Mouse (Mus musculus) heart, adult 2 months (tissue): ENCODE measurements around the gene Pcnx. TPM values are rescaled to one million over a fixed set of nuclear protein-coding genes. Genes with fewer than 3 reads are reported as not detected.

Experiments used
- DNase-seq, 2 experiments: peaks; one replicate each; pipeline ENCODE4 v3.0.0; 2021
- H3K27ac ChIP-seq: fragments of 200-600 bp; 2 replicates; pipeline ENCODE4 v1.8.1; 2022
- H3K27me3 ChIP-seq: fragments of 200-500 bp; 2 replicates; pipeline ENCODE4 v1.6.1; 2012; ENCODE audit warnings: mild to moderate bottlenecking, low read length, inconsistent platforms, mixed read lengths; ENCODE audit not compliant: control insufficient read depth, insufficient read depth
- H3K36me3 ChIP-seq: fragments of 200-500 bp; 2 replicates; pipeline ENCODE4 v1.6.1; 2012; ENCODE audit warnings: low read length, inconsistent platforms; ENCODE audit not compliant: control insufficient read depth, insufficient read depth
- H3K4me1 ChIP-seq: fragments of 200-500 bp; 2 replicates; pipeline ENCODE4 v1.6.1; 2011; ENCODE audit warnings: low read length; ENCODE audit not compliant: control insufficient read depth, insufficient read depth
- H3K4me3 ChIP-seq: fragments of 200-600 bp; 2 replicates; pipeline ENCODE4 v1.8.1; 2022
- H3K79me2 ChIP-seq: fragments of 200-500 bp; replicated peaks from 2 replicates; pipeline ENCODE4 v1.6.1; 2012; ENCODE audit warnings: mild to moderate bottlenecking, inconsistent platforms, low read length, moderate library complexity, mixed read lengths; ENCODE audit not compliant: control insufficient read depth, insufficient read depth
- H3K9ac ChIP-seq: fragments of 200-500 bp; 2 replicates; pipeline ENCODE4 v1.6.1; 2012; ENCODE audit warnings: low read depth, mild to moderate bottlenecking, control low read depth, inconsistent platforms, low read length, mixed read lengths
- CTCF ChIP-seq: fragments of 200-600 bp; IDR thresholded peaks from 2 replicates; pipeline ENCODE4 v1.8.1; 2022; ENCODE audit warnings: antibody characterized with exemption, mild to moderate bottlenecking, moderate library complexity
- EP300 ChIP-seq: fragments of 200-500 bp; IDR thresholded peaks from 2 replicates; pipeline ENCODE4 v1.6.1; 2011; ENCODE audit warnings: low read depth, low read length, control low read depth; ENCODE audit not compliant: insufficient read depth
- POLR2A ChIP-seq: fragments of 200-500 bp; IDR thresholded peaks from 2 replicates; pipeline ENCODE4 v1.6.1; 2011; ENCODE audit warnings: mild to moderate bottlenecking, low read depth, low read length, control low read depth; ENCODE audit not compliant: insufficient read depth
- WGBS: fragments of 180-500 bp; shearing (Covaris S2); methylation state at CpG from one replicate; pipeline ENCODE4 v1.1.7; 2018; 5-methylcytosine and 5-hydroxymethylcytosine counted together
- intact Hi-C: fragments of 180-260 bp; cut with DNase I; formaldehyde crosslinking; loops from one replicate; pipeline ENCODE4 v1.15.1; 2025
- polyA plus RNA-seq: library from polyadenylated mRNA; depleted of rRNA; stranded (reverse); fragments of >200 nt; gene quantifications from 2 replicates; pipeline ENCODE4 v1.2.3, GENCODE M21; 2012
- total RNA-seq, 2 experiments: library from RNA; stranded (reverse); gene quantifications; 2 replicates each; pipeline ENCODE4 v1.2.3; 2021

The Pcnx gene
- total and polyA plus RNA-seq, 3 experiments: 25.4 to 61.7 (median 58.3) TPM

DNA sequence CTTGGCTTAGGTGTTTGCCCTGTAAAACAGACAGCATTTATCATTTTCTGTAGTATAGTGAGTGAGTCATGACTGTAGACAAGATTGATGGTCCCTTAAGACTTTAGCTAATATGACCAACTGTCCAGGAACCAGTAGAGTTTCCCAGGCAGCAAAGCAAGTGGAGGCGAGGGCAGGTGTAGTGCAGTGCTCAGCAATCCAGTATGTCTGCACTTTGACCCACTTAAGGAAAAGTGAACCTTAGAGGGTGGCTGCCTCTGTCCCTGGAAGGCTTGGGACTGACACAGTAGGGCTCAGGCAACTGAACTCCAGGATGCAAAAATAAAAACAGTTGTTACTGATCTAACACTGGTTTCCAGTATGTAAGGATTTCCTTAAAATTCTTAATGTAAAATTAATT is 32.1 kb downstream of the Pcnx start:
- WGBS: 58% methylated on average over 1 of the region's 1 CpGs

DNA sequence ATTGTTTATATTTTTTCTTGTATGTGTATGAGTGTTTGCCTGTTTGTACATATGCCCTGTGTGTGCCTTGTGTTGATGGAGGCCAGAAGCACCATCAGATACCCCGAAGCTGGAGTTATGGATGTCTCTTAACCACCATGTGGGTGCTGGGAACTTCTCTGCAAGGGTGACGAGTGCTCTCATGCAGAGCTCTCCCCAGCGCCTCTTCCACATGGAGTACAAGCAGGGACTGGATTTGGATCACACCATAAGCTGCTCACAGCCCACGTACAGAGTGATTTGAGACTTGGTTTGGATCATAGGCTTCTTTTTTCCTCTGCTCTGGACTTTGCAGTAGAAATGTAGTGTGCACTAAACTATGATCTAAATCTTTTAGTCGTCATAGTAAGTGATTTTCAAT is 34.5 kb downstream of the Pcnx start:
- H3K4me3 ChIP-seq: no peak overlapping the region
- no peak overlapping the region for H3K9ac ChIP-seq
- H3K79me2 ChIP-seq: peaks cover 6% of the 10 kb centered on the region
- peaks cover 5% of the 10 kb centered on the region for H3K36me3 ChIP-seq
- no peak for DNase-seq
- TF ChIP-seq POLR2A: no peak
- TF ChIP-seq CTCF: no peak
- TF ChIP-seq EP300: no peak
- intact Hi-C loops: no loop called here
- WGBS: 82% methylated on average over 5 of the region's 5 CpGs
- no peak overlapping the region for H3K27ac ChIP-seq
- no peaks in the 10 kb centered on the region for H3K27me3 ChIP-seq
- H3K4me1 ChIP-seq: peaks cover 1% of the 10 kb centered on the region; the same call in 1 of the 2 replicates

More for the DNA sequence above, 32.1 kb downstream of the Pcnx start:
- TF ChIP-seq POLR2A: no peak
- TF ChIP-seq CTCF: no peak
- no peak for TF ChIP-seq EP300
- Histone ChIP-seq H3K79me2 (peaks cover 12% of the 10 kb centered on the region), H3K4me3 (no peak overlapping the region), H3K27me3 (no peaks in the 10 kb centered on the region), H3K9ac (no peak overlapping the region), H3K27ac (no peak overlapping the region), H3K36me3 (peaks cover 5% of the 10 kb centered on the region), H3K4me1 (peaks cover 8% of the 10 kb centered on the region)
- no peak for DNase-seq
- intact Hi-C loops: no loop called here

- intact Hi-C loops: no loop called here
Observed at GRCm38 (mm10) chr12:81895986-81896385, 36.2 kb downstream of the Pcnx start.

DNA sequence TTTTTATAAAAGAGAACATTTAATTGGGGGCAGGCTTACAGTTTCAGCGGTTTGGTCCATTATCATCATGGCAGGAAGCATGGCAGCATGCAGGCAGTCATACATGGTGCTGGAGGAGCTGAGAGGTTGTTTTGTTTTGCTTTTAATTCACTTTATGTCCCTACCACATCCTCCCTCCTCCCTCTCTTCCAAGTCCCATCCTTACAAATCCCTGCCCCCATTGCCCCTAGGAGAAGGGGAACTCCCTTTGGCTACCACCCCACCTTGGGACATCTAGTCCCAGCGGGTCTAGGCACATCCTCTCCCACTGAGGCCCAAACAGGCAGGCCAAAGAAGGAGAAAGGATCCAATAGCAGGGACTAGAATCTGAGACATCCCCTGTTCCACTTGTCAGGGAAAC is 44.6 kb downstream of the Pcnx start:
- H3K4me1 ChIP-seq: peaks cover 5% of the 10 kb centered on the region
- 84% methylated on average over 2 of the region's 2 CpGs for WGBS
- DNase-seq: no peak
- peaks cover 6% of the 10 kb centered on the region for H3K79me2 ChIP-seq
- no peaks in the 10 kb centered on the region; the same call in 1 of the 2 replicates for H3K36me3 ChIP-seq
- H3K4me3 ChIP-seq: no peak overlapping the region
- no peaks in the 10 kb centered on the region for H3K27me3 ChIP-seq
- intact Hi-C loops: no loop called here
- no peak overlapping the region for H3K9ac ChIP-seq
- no peak overlapping the region for H3K27ac ChIP-seq
- TF ChIP-seq POLR2A (no peak), CTCF (no peak), EP300 (no peak)

More at GRCm38 (mm10) chr12:81895986-81896385, 36.2 kb downstream of the Pcnx start:
- 87% methylated on average over 6 of the region's 6 CpGs for WGBS
- Histone ChIP-seq H3K4me3 (no peak overlapping the region), H3K27me3 (no peaks in the 10 kb centered on the region), H3K79me2 (peaks cover 3% of the 10 kb centered on the region), H3K36me3 (peaks cover 2% of the 10 kb centered on the region), H3K9ac (no peak overlapping the region), H3K4me1 (peaks cover 1% of the 10 kb centered on the region; the same call in 1 of the 2 replicates), H3K27ac (no peak overlapping the region)
- TF ChIP-seq CTCF (no peak), EP300 (no peak), POLR2A (no peak)
- DNase-seq: no peak

DNA sequence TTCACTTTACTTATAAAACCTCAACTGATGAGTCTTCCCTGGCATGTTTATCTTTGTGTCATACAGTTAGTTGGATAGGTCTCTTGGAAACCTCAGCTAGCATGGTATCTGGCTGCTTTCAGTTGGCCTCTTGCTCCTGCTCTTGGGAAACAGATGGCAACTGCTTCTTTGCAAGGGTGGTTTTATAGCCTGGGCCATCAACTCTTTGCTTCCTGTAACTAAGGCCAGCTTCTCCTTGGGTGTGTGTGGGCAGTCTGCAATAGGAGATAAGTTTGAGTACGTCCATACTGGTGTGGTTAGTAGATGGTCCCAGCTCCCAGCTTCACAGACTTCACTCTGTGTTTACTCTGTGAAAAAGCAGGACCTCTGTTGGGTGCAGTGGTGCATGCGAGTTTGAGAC is 46.0 kb downstream of the Pcnx start:
- Histone ChIP-seq H3K27ac (no peak overlapping the region), H3K27me3 (no peaks in the 10 kb centered on the region), H3K36me3 (no peaks in the 10 kb centered on the region; the same call in 1 of the 2 replicates), H3K4me3 (no peak overlapping the region), H3K4me1 (peaks cover 9% of the 10 kb centered on the region), H3K79me2 (peaks cover 8% of the 10 kb centered on the region), H3K9ac (no peak overlapping the region)
- intact Hi-C loops: no loop called here
- 82% methylated on average over 2 of the region's 2 CpGs for WGBS
- TF ChIP-seq CTCF: no peak
- TF ChIP-seq EP300: no peak
- TF ChIP-seq POLR2A: no peak
- no peak for DNase-seq

DNA sequence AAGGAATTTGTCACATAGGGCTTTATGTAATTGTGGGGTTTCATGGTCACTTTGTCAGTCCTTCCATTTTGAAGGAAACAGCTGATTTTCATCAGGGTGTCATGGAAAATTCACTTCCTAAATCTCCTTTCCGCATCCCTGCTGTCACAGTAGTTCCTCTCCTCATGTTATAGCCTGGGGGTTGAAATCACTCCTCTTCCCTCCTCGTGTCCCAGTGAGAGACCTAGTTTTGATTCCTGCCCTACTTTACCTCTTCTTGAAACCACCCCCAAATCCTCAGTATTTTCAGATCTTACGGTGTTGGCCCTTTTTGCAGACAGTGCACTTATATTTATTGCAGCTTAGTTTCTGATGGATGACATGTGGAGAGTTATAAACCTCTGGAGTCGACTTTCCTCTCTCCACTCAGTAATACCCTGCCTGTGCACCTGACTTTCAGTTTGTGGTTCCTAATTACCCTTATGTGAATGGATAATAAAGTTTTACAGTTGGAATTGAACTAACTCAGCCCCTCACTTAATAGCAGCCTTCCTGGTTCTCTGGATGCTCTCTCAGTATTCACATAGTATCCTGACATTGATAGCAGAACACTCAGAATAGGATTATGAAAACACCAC is 48.0 kb downstream of the Pcnx start:
- no peak overlapping the region for H3K4me3 ChIP-seq
- intact Hi-C loops: no loop called here
- 63% methylated on average over 4 of the region's 4 CpGs for WGBS
- peaks cover 6% of the 10 kb centered on the region for H3K79me2 ChIP-seq
- no peak overlapping the region for H3K9ac ChIP-seq
- H3K4me1 ChIP-seq: peaks cover 6% of the 10 kb centered on the region
- TF ChIP-seq EP300 (no peak), CTCF (no peak), POLR2A (no peak)
- no peak for DNase-seq
- H3K27ac ChIP-seq: no peak overlapping the region
- no peaks in the 10 kb centered on the region for H3K27me3 ChIP-seq
- H3K36me3 ChIP-seq: no peaks in the 10 kb centered on the region; the same call in 1 of the 2 replicates
